Mouse (Mus musculus): ENCODE measurements around the gene Tcp11l2. TPM values are rescaled to one million over a fixed set of nuclear protein-coding genes. Genes with fewer than 3 reads are reported as not detected.
A peak's percentile ranks its signal among the peaks of the same experiment; 100 is the strongest.

Tcp11l2 gene
- polyA plus RNA-seq, 1 experiment from 2014 or later, result 2.8 TPM

- no peak for DNase-seq (ENCODE audit: low spot score)
- H3K27me3 ChIP-seq (ENCODE audit: low read depth, poor library complexity, severe bottlenecking), result no peaks in the 10 kb centered on the region
- WGBS, result 85% methylated on average over 2 of the region's 2 CpGs
- no peaks in the 10 kb centered on the region for H3K36me3 ChIP-seq
- H3K9me3 ChIP-seq (replicated peaks), result no peaks in the 10 kb centered on the region
- H3K27ac ChIP-seq (replicated peaks), result no peak overlapping the region
- H3K4me3 ChIP-seq, result no peak overlapping the region
- no peaks in the 10 kb centered on the region for H3K4me1 ChIP-seq
Observed at GRCm38 (mm10) chr10:84585294-84585650, 8.8 kb downstream of the Tcp11l2 start.

GRCm38 (mm10) chr10:84590956-84591355, 14.5 kb downstream of the Tcp11l2 start:
- Histone ChIP-seq H3K27ac (replicated peaks) (no peak overlapping the region), H3K27me3 (ENCODE audit: low read depth, poor library complexity, severe bottlenecking) (no peaks in the 10 kb centered on the region), H3K36me3 (no peaks in the 10 kb centered on the region), H3K4me1 (no peaks in the 10 kb centered on the region), H3K9me3 (replicated peaks) (no peaks in the 10 kb centered on the region), H3K4me3 (no peak overlapping the region)
- 89% methylated on average over 14 of the region's 14 CpGs for WGBS
- no peak for DNase-seq (ENCODE audit: low spot score)

GRCm38 (mm10) chr10:84591640-84592148, 15.3 kb downstream of the Tcp11l2 start:
- 91% methylated on average over 2 of the region's 2 CpGs for WGBS
- no peak for DNase-seq (ENCODE audit: low spot score)
- H3K27me3 ChIP-seq (ENCODE audit: low read depth, poor library complexity, severe bottlenecking), result no peaks in the 10 kb centered on the region
- H3K27ac ChIP-seq (replicated peaks), result no peak overlapping the region
- no peaks in the 10 kb centered on the region for H3K4me1 ChIP-seq
- H3K36me3 ChIP-seq, result no peaks in the 10 kb centered on the region
- no peaks in the 10 kb centered on the region for H3K9me3 ChIP-seq (replicated peaks)
- no peak overlapping the region for H3K4me3 ChIP-seq

GRCm38 (mm10) chr10:84592745-84593144, 16.3 kb downstream of the Tcp11l2 start:
- no peaks in the 10 kb centered on the region for H3K27me3 ChIP-seq (ENCODE audit: low read depth, poor library complexity, severe bottlenecking)
- H3K9me3 ChIP-seq (replicated peaks), result no peaks in the 10 kb centered on the region
- no peaks in the 10 kb centered on the region for H3K4me1 ChIP-seq
- 63% methylated on average over 3 of the region's 3 CpGs for WGBS
- no peak for DNase-seq (ENCODE audit: low spot score)
- no peak overlapping the region for H3K4me3 ChIP-seq
- H3K36me3 ChIP-seq, result no peaks in the 10 kb centered on the region
- no peak overlapping the region for H3K27ac ChIP-seq (replicated peaks)

- no peaks in the 10 kb centered on the region for H3K27me3 ChIP-seq (ENCODE audit: low read depth, poor library complexity, severe bottlenecking)
- no peaks in the 10 kb centered on the region for H3K4me1 ChIP-seq
- H3K9me3 ChIP-seq (replicated peaks), result no peaks in the 10 kb centered on the region
- 80% methylated on average over 3 of the region's 3 CpGs for WGBS
- no peak for DNase-seq (ENCODE audit: low spot score)
- H3K4me3 ChIP-seq, result no peak overlapping the region
- H3K36me3 ChIP-seq, result no peaks in the 10 kb centered on the region
- no peak overlapping the region for H3K27ac ChIP-seq (replicated peaks)
Observed at GRCm38 (mm10) chr10:84597127-84597785, 20.8 kb downstream of the Tcp11l2 start.

- no peaks in the 10 kb centered on the region for H3K27me3 ChIP-seq (ENCODE audit: low read depth, poor library complexity, severe bottlenecking)
- no peaks in the 10 kb centered on the region for H3K4me1 ChIP-seq
- H3K27ac ChIP-seq (replicated peaks), result no peak overlapping the region
- no peak overlapping the region for H3K4me3 ChIP-seq
- H3K9me3 ChIP-seq (replicated peaks), result no peaks in the 10 kb centered on the region
- no peak for DNase-seq (ENCODE audit: low spot score)
- WGBS, result 39% methylated on average over 1 of the region's 1 CpGs
- H3K36me3 ChIP-seq, result no peaks in the 10 kb centered on the region
Observed at GRCm38 (mm10) chr10:84598172-84598571, 21.7 kb downstream of the Tcp11l2 start.

- Histone ChIP-seq H3K4me3 (no peak overlapping the region), H3K4me1 (no peaks in the 10 kb centered on the region), H3K27me3 (ENCODE audit: low read depth, poor library complexity, severe bottlenecking) (no peaks in the 10 kb centered on the region), H3K9me3 (replicated peaks) (no peaks in the 10 kb centered on the region), H3K27ac (replicated peaks) (no peak overlapping the region), H3K36me3 (no peaks in the 10 kb centered on the region)
- 90% methylated on average over 6 of the region's 6 CpGs for WGBS
- no peak for DNase-seq (ENCODE audit: low spot score)
Observed at GRCm38 (mm10) chr10:84600136-84600535, 23.7 kb downstream of the Tcp11l2 start.

- DNase-seq (ENCODE audit: low spot score), result no peak
- no peaks in the 10 kb centered on the region for H3K9me3 ChIP-seq (replicated peaks)
- no peaks in the 10 kb centered on the region for H3K27me3 ChIP-seq (ENCODE audit: low read depth, poor library complexity, severe bottlenecking)
- H3K27ac ChIP-seq (replicated peaks), result no peak overlapping the region
- H3K36me3 ChIP-seq, result no peaks in the 10 kb centered on the region
- no peak overlapping the region for H3K4me3 ChIP-seq
- no peaks in the 10 kb centered on the region for H3K4me1 ChIP-seq
- 79% methylated on average over 1 of the region's 1 CpGs for WGBS
Observed at GRCm38 (mm10) chr10:84604335-84604734, 27.9 kb downstream of the Tcp11l2 start.

- Histone ChIP-seq H3K27me3 (ENCODE audit: low read depth, poor library complexity, severe bottlenecking) (no peaks in the 10 kb centered on the region), H3K4me1 (peaks cover 28% of the 10 kb centered on the region), H3K9me3 (replicated peaks) (no peaks in the 10 kb centered on the region), H3K4me3 (no peak overlapping the region), H3K27ac (replicated peaks) (no peak overlapping the region), H3K36me3 (no peaks in the 10 kb centered on the region)
- 87% methylated on average over 3 of the region's 3 CpGs for WGBS
- DNase-seq (ENCODE audit: low spot score), result no peak
Observed at GRCm38 (mm10) chr10:84608361-84608760, 31.9 kb downstream of the Tcp11l2 start.

- Histone ChIP-seq H3K9me3 (replicated peaks) (no peaks in the 10 kb centered on the region), H3K36me3 (no peaks in the 10 kb centered on the region), H3K4me3 (no peak overlapping the region), H3K4me1 (peaks cover 28% of the 10 kb centered on the region), H3K27ac (replicated peaks) (peak overlapping the region; percentile 52; the same call in 1 of the 2 replicates), H3K27me3 (ENCODE audit: low read depth, poor library complexity, severe bottlenecking) (no peaks in the 10 kb centered on the region)
- DNase-seq (ENCODE audit: low spot score), result no peak
- WGBS, result 76% methylated on average over 4 of the region's 4 CpGs
Observed at GRCm38 (mm10) chr10:84610324-84610723, 33.9 kb downstream of the Tcp11l2 start.

- Histone ChIP-seq H3K27ac (replicated peaks) (peak overlapping the region; percentile 52; the same call in 1 of the 2 replicates), H3K9me3 (replicated peaks) (no peaks in the 10 kb centered on the region), H3K36me3 (no peaks in the 10 kb centered on the region), H3K27me3 (ENCODE audit: low read depth, poor library complexity, severe bottlenecking) (no peaks in the 10 kb centered on the region), H3K4me3 (no peak overlapping the region), H3K4me1 (peaks cover 28% of the 10 kb centered on the region)
- WGBS, result 79% methylated on average over 3 of the region's 3 CpGs
- no peak for DNase-seq (ENCODE audit: low spot score)
Observed at GRCm38 (mm10) chr10:84610783-84611182, 34.4 kb downstream of the Tcp11l2 start.

- DNase-seq (ENCODE audit: low spot score), result no peak
- Histone ChIP-seq H3K27me3 (ENCODE audit: low read depth, poor library complexity, severe bottlenecking) (no peaks in the 10 kb centered on the region), H3K27ac (replicated peaks) (no peak overlapping the region), H3K4me3 (no peak overlapping the region), H3K4me1 (peaks cover 28% of the 10 kb centered on the region), H3K9me3 (replicated peaks) (no peaks in the 10 kb centered on the region), H3K36me3 (no peaks in the 10 kb centered on the region)
- WGBS, result 46% methylated on average over 3 of the region's 3 CpGs
Observed at GRCm38 (mm10) chr10:84611664-84612063, 35.2 kb downstream of the Tcp11l2 start.

GRCm38 (mm10) chr10:84612281-84612680, 35.9 kb downstream of the Tcp11l2 start:
- Histone ChIP-seq H3K36me3 (no peaks in the 10 kb centered on the region), H3K27me3 (ENCODE audit: low read depth, poor library complexity, severe bottlenecking) (no peaks in the 10 kb centered on the region), H3K4me1 (peaks cover 28% of the 10 kb centered on the region), H3K4me3 (no peak overlapping the region), H3K9me3 (replicated peaks) (no peaks in the 10 kb centered on the region), H3K27ac (replicated peaks) (no peak overlapping the region)
- DNase-seq (ENCODE audit: low spot score), result no peak
- 64% methylated on average over 2 of the region's 2 CpGs for WGBS

Data from midbrain, embryonic 10.5 days (tissue).